ENCODE assay signal across 8 mouse cellular contexts in the genomic region with DNA sequence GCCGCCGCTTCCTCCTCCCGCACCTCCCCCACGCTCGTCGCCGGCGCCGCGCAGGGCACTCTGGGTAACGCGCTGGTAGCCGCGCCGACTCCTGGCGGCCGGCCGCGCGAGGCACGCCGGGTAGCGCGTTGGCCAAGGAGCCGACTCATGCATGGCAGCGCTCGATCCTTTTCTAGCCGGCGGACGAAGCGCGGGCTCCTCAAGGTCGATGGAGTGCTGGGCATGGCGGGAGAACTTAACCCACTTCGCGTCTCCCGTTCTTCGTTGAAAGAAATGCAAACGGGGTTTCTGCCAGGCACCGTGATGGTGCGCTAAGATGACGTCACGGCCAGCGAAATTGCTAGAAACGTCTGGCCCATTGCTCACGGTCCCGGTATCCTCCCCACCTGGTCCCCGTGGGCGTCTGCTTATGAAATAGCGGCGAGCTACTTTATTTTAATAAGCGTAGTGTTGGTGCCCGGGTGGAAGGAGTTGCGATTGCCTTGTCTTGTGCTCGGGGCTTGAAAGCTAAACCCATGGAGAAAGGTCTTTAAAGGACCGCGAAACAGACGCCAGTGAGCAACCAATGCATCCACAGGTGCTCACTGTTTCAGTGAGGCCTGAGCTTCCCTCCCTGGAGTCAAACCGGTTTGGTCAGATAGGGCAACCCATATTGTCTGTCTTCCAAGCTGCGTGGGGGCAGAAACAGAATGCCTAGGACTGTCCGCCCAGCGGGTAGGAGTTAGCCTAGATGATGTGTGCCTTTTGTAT. TPM values are rescaled to one million over a fixed set of nuclear protein-coding genes. Genes with fewer than 3 reads are reported as not detected.
A peak's percentile ranks its signal among the peaks of the same experiment; 100 is the strongest.
DNase-seq lines count a peak whose midpoint lies in the region; ATAC-seq and TF ChIP-seq lines count a peak whose summit lies in the region.

Gene Ubqln1 (minus strand): TSS at position 62 of the 750 bp plus-strand sequence.

- TF ChIP-seq CTCF in cortical plate, adult 2 months (IDR thresholded peaks at IDR 0.05; ENCODE audit: extremely low read depth, insufficient read depth, low read length): no peak

- TF ChIP-seq POLR2A in cortical plate, adult 2 months (IDR thresholded peaks at IDR 0.05; ENCODE audit: extremely low read depth, insufficient read depth, low read length): peak; percentile 62; the same call in 1 of the 2 replicates

- ATAC-seq in activated CD4-positive, CD25-positive, alpha-beta regulatory T cell, adult 4 months: peak; percentile 81

- peak within 1 kb of the TSS; percentile 92 for H3K27ac ChIP-seq in cortical plate, adult 2 months (ENCODE audit: insufficient read depth, low read length)

- H3K4me1 ChIP-seq in cortical plate, adult 2 months (ENCODE audit: control insufficient read depth, insufficient read depth, low read length): peaks cover 8% of the 10 kb centered on the region; the same call in 1 of the 2 replicates
- H3K4me1 ChIP-seq in megakaryocyte, embryonic 14.5 days: peaks cover 36% of the 10 kb centered on the region

- DNase-seq in gastrocnemius, adult 8-10 months (ENCODE audit: low spot score in 2 of 2): peak; percentile 79 to 81
- DNase-seq in hindlimb bud, embryonic 11.5 days (ENCODE audit: extremely low spot score, low read depth, low spot score): peak; percentile 64
- peak; percentile 84 to 92 for DNase-seq in left cerebral cortex, adult 8-10 months (ENCODE audit: low spot score in 2 of 2)
- peak; percentile 92 for DNase-seq in right cerebral cortex, postnatal 10 days (ENCODE audit: low spot score in 2 of 2)
- DNase-seq in urinary bladder, postnatal 25 days (ENCODE audit: low spot score): peak; percentile 88

- H3K27me3 ChIP-seq in megakaryocyte, embryonic 14.5 days (replicated peaks): no peaks in the 10 kb centered on the region

- no peaks in the 10 kb centered on the region for H3K9me3 ChIP-seq in megakaryocyte, embryonic 14.5 days

- H3K4me3 ChIP-seq in cortical plate, adult 2 months (ENCODE audit: insufficient read depth, low read length): peak within 1 kb of the TSS; percentile 55
- peak within 1 kb of the TSS; percentile 98 for H3K4me3 ChIP-seq in megakaryocyte, embryonic 14.5 days (replicated peaks)

- H3K36me3 ChIP-seq in megakaryocyte, embryonic 14.5 days (replicated peaks; ENCODE audit: low read length): peaks cover 4% of the 10 kb centered on the region

RNA-seq across cellular contexts. Expression of gene Ubqln1, which starts in this region (rescaled TPM):
- 10 to 100 TPM; 15.4 to 17.0 TPM for polyA plus RNA-seq in activated CD4-positive, CD25-positive, alpha-beta regulatory T cell, adult 4 months (2017; shearing (Covaris generic))
- 112 and 119 TPM in 2 replicates for polyA plus RNA-seq in cortical plate, adult 2 months (2012; rRNA removed)
- 10 to 100 TPM; 46.2 to 51.9 (median 49.8) TPM for total RNA-seq in gastrocnemius, adult 8-10 months (2022)
- 100 to 1,000 TPM; 146 to 154 (median 149) TPM for total RNA-seq in left cerebral cortex, adult 8-10 months (2022)
- 33.9 and 40.9 TPM in 2 replicates for polyA plus RNA-seq in megakaryocyte, embryonic 14.5 days (2012; ENCODE audit: insufficient read depth, low replicate concordance)

Comparison
In these comparisons a context has a peak if more than half of its experiments do, and no peak if none do; other contexts are left out.
1. Peak in every context shown above with its lines: DNase-seq, ATAC-seq, H3K4me3 ChIP-seq and H3K27ac ChIP-seq.